Mouse (Mus musculus): ENCODE results near the gene Amd1.

Amd1 gene

GRCm38 (mm10) chr10:40302140-40302985, at the start of gene Amd1:
TSS of gene Amd1 (minus strand) at chr10:40302186.
- peak; percentile 100 for DNase-seq (ENCODE audit: low spot score)

- DNase-seq (ENCODE audit: low spot score): no peak
These were observed 49.2 kb upstream of the Amd1 start for GRCm38 (mm10) chr10:40351156-40351555.

GRCm38 (mm10) chr10:40350245-40350932, 48.4 kb upstream of the Amd1 start:
- DNase-seq (ENCODE audit: low spot score): no peak

GRCm38 (mm10) chr10:40349631-40350177, 47.7 kb upstream of the Amd1 start:
- no peak for DNase-seq (ENCODE audit: low spot score)

GRCm38 (mm10) chr10:40348566-40349536, 46.9 kb upstream of the Amd1 start:
- peak; percentile 91 for DNase-seq (ENCODE audit: low spot score)

- no peak for DNase-seq (ENCODE audit: low spot score)
These were observed 45.5 kb upstream of the Amd1 start for GRCm38 (mm10) chr10:40347461-40347954.

GRCm38 (mm10) chr10:40346776-40347403, 44.9 kb upstream of the Amd1 start:
- no peak for DNase-seq (ENCODE audit: low spot score)

- no peak for DNase-seq (ENCODE audit: low spot score)
These were observed 40.0 kb upstream of the Amd1 start for GRCm38 (mm10) chr10:40342036-40342435.

- no peak for DNase-seq (ENCODE audit: low spot score)
These were observed 37.5 kb upstream of the Amd1 start, which contains the start of gene Cdk19 for GRCm38 (mm10) chr10:40339351-40339964. TSS of gene Cdk19 (plus strand) at chr10:40339564.

GRCm38 (mm10) chr10:40332864-40333263, 30.9 kb upstream of the Amd1 start:
- DNase-seq (ENCODE audit: low spot score): no peak

- DNase-seq (ENCODE audit: low spot score): no peak
These were observed 28.3 kb upstream of the Amd1 start for GRCm38 (mm10) chr10:40330262-40330661.

GRCm38 (mm10) chr10:40328004-40328551, 26.1 kb upstream of the Amd1 start:
- DNase-seq (ENCODE audit: low spot score): no peak

GRCm38 (mm10) chr10:40320306-40320705, 18.3 kb upstream of the Amd1 start:
- no peak for DNase-seq (ENCODE audit: low spot score)

- DNase-seq (ENCODE audit: low spot score): no peak
These were observed 15.0 kb upstream of the Amd1 start for GRCm38 (mm10) chr10:40316841-40317585.

GRCm38 (mm10) chr10:40312781-40313180, 10.8 kb upstream of the Amd1 start:
- no peak for DNase-seq (ENCODE audit: low spot score)

- DNase-seq (ENCODE audit: low spot score): no peak
These were observed 8.1 kb upstream of the Amd1 start for GRCm38 (mm10) chr10:40309884-40310635.

- DNase-seq (ENCODE audit: low spot score): no peak
These were observed 6.0 kb upstream of the Amd1 start for GRCm38 (mm10) chr10:40307826-40308583.

GRCm38 (mm10) chr10:40305989-40306388, 4.0 kb upstream of the Amd1 start:
- no peak for DNase-seq (ENCODE audit: low spot score)

All from ovary, postnatal 14 days (tissue).